Mouse (Mus musculus) olfactory bulb, adult 2 months (tissue): ENCODE results near the gene Olfr557. TPM values are rescaled to one million over a fixed set of nuclear protein-coding genes. Genes with fewer than 3 reads are reported as not detected.

Experiments used
- H3K27ac ChIP-seq: fragments of 200-500 bp; 2 replicates; pipeline ENCODE4 v1.5.1; 2012; ENCODE audit warnings: low read depth, low read length; ENCODE audit not compliant: insufficient read depth
- H3K4me1 ChIP-seq: fragments of 200-500 bp; 2 replicates; pipeline ENCODE4 v1.6.1; 2012; ENCODE audit warnings: low read length; ENCODE audit not compliant: control insufficient read depth, insufficient read depth
- H3K4me3 ChIP-seq: fragments of 200-500 bp; 2 replicates; pipeline ENCODE4 v1.5.1; 2012; ENCODE audit warnings: mild to moderate bottlenecking, low read depth, low read length, moderate library complexity; ENCODE audit not compliant: insufficient read depth
- CTCF ChIP-seq: fragments of 200-500 bp; IDR thresholded peaks from 2 replicates; pipeline ENCODE4 v1.5.1; 2012; ENCODE audit warnings: low read depth, mild to moderate bottlenecking, low read length, moderate library complexity; ENCODE audit not compliant: insufficient read depth
- POLR2A ChIP-seq: fragments of 200-500 bp; IDR thresholded peaks from 2 replicates; pipeline ENCODE4 v1.6.1; 2012; ENCODE audit warnings: mild to moderate bottlenecking, low read depth, low read length, moderate library complexity; ENCODE audit not compliant: insufficient read depth
- WGBS: fragments of 180-500 bp; shearing (Covaris S2); methylation state at CpG from one replicate; pipeline ENCODE4 v1.1.7; 2018; 5-methylcytosine and 5-hydroxymethylcytosine counted together
- polyA plus RNA-seq: library from polyadenylated mRNA; stranded (reverse); fragments of >200 nt; gene quantifications from 2 replicates; pipeline ENCODE4 v1.2.4, GENCODE M21; 2012; ENCODE audit warnings: low replicate concordance; ENCODE audit not compliant: missing spikeins, insufficient read depth, insufficient read length

The Olfr557 gene
- polyA plus RNA-seq, 1 experiment, result not detected

DNA sequence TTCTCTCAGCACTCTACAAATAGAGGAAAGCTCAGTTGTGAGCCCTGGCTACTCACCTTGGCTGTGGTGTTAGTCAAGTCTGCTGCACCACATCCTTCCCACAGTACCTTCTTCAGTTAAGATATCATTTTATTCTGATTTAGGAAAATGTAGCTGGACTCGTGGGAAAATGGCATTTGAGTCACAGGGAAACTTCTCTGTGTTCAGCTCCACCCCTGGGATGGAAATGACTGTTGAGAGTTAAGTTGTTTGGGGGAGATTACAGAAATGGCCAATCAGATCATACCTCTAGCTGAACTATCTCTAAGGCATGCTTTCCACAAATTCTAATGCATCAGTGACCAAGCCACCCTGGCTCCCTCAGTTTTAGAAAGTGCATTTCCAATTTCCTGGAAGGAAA lies 23.3 kb downstream of the Olfr557 start, which contains the start of gene Olfr33:
Gene Olfr33, minus strand, starts transcription at position 101 of the 400 bp plus-strand sequence.
- Histone ChIP-seq H3K4me3 (no peak within 1 kb of the TSS), H3K4me1 (no peaks in the 10 kb centered on the region), H3K27ac (no peak within 1 kb of the TSS)
- TF ChIP-seq CTCF (no peak), POLR2A (no peak)
- WGBS, result 38% methylated on average over 1 of the region's 1 CpGs

DNA sequence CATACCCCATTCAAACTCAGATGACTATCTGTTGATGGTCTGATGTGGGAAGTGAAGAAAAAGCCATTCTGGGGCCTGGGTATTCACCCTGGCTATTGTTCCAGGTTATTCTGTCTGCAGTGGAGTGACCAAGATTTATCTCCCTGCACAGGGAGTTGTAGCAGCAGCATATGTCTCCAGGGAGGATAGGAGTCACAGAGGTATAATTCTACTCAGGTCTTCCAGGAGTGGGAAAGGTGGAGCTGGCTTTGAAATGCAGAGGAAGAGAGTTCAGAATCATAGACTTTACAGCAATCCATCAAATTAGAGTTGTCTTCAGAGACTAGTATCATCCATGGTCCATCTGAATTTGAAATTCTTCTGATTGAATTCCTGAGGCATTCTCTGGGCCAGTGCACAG lies 31.7 kb downstream of the Olfr557 start, which contains the start of gene Olfr559:
Gene Olfr559, minus strand, starts transcription at position 101 of the 400 bp plus-strand sequence.
- Histone ChIP-seq H3K27ac (no peak within 1 kb of the TSS), H3K4me1 (no peaks in the 10 kb centered on the region), H3K4me3 (no peak within 1 kb of the TSS)
- TF ChIP-seq CTCF (no peak), POLR2A (no peak)

DNA sequence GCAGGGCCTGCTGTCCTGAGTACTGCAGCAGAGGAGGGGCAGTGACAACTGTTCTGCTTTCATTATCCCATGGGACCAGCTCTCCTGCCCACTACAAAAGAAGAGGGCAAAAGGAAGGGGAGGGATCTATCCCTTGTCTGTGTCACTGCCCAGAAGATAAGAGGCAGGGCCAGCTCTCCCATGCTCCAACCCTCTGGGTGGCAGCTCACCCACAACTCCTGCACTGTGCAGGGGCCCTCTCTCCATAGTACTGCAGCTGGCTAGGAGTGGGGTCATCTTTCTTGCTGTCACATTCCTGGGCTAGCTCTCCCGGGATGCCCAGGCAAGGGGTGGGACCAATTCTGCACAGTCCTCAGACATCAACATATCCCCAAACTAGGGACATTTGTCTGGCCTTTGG lies 38.1 kb downstream of the Olfr557 start:
- Histone ChIP-seq H3K27ac (no peak overlapping the region), H3K4me1 (no peaks in the 10 kb centered on the region), H3K4me3 (no peak overlapping the region)
- WGBS, result 77% methylated on average over 1 of the region's 1 CpGs
- no peak for TF ChIP-seq POLR2A
- TF ChIP-seq CTCF, result no peak

DNA sequence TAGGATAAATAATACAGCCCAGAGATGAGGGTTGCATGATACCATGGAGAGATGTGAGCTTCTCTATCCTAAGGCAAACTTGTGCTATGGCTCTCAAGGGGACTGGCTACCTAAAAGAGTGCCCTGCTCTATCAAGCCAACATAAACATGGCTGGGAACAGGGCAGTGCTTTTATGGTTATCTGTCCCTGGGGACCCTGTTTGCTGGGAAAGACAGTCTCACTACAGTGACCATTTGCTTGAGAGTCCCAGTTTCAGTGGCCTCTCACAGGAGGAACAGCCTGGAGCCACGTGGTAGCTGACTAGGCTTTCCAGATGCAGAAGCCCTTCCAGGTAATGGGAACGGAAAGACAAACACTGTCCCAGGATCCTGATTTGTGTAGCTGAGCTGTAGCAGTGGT lies 42.0 kb downstream of the Olfr557 start:
- H3K27ac ChIP-seq, result no peak overlapping the region
- no peaks in the 10 kb centered on the region for H3K4me1 ChIP-seq
- H3K4me3 ChIP-seq, result no peak overlapping the region
- TF ChIP-seq CTCF, result no peak
- no peak for TF ChIP-seq POLR2A
- WGBS, result 68% methylated on average over 2 of the region's 2 CpGs

Other genes starting within 250 kb of the Olfr557 start
- gene Olfr543, start 214.2 kb upstream of the Olfr557 start, polyA plus RNA-seq, result not detected in 2 replicates
- gene Olfr544, start 207.6 kb upstream of the Olfr557 start, polyA plus RNA-seq, result not detected in 2 replicates
- not detected in 2 replicates for gene Olfr545, start 196.3 kb upstream of the Olfr557 start, polyA plus RNA-seq
- not detected in 2 replicates for gene Olfr547, start 161.2 kb upstream of the Olfr557 start, polyA plus RNA-seq
- not detected in 2 replicates for gene Olfr548-ps1, start 155.0 kb upstream of the Olfr557 start, polyA plus RNA-seq
- not detected in 2 replicates for gene Olfr549, start 146.0 kb upstream of the Olfr557 start, polyA plus RNA-seq
- gene Trim21, start 130.4 kb upstream of the Olfr557 start, polyA plus RNA-seq, result not detected in 2 replicates
- gene Olfr550, start 124.5 kb upstream of the Olfr557 start, polyA plus RNA-seq, result not detected in 2 replicates
- not detected in 2 replicates for gene Olfr551, start 104.0 kb upstream of the Olfr557 start, polyA plus RNA-seq
- gene Olfr552, start 98.1 kb upstream of the Olfr557 start, polyA plus RNA-seq, result not detected in 2 replicates
- not detected in 2 replicates for gene Olfr553, start 77.7 kb upstream of the Olfr557 start, polyA plus RNA-seq
- not detected in 2 replicates for gene Olfr554, start 57.5 kb upstream of the Olfr557 start, polyA plus RNA-seq
- gene Olfr555, start 37.1 kb upstream of the Olfr557 start, polyA plus RNA-seq, result not detected in 2 replicates
- not detected in 2 replicates for gene Olfr556, start 31.0 kb upstream of the Olfr557 start, polyA plus RNA-seq
- not detected in 2 replicates for gene Trim68, start 8.6 kb upstream of the Olfr557 start, polyA plus RNA-seq
- gene Olfr558, start 6.3 kb downstream of the Olfr557 start, polyA plus RNA-seq, result not detected in 2 replicates
- not detected in 2 replicates for gene Olfr33, start 23.2 kb downstream of the Olfr557 start, polyA plus RNA-seq
- gene Olfr559, start 31.6 kb downstream of the Olfr557 start, polyA plus RNA-seq, result not detected in 2 replicates
- gene Olfr560, start 63.5 kb downstream of the Olfr557 start, polyA plus RNA-seq, result not detected in 2 replicates
- gene Olfr78, start 63.6 kb downstream of the Olfr557 start, polyA plus RNA-seq, result not detected in 2 replicates
- gene Olfr561, start 75.3 kb downstream of the Olfr557 start, polyA plus RNA-seq, result not detected in 2 replicates
- gene Olfr564, start 107.6 kb downstream of the Olfr557 start, polyA plus RNA-seq, result not detected in 2 replicates
- gene Olfr566, start 162.9 kb downstream of the Olfr557 start, polyA plus RNA-seq, result not detected in 2 replicates
- not detected in 2 replicates for gene Olfr568, start 181.2 kb downstream of the Olfr557 start, polyA plus RNA-seq
- not detected in 2 replicates for gene Olfr569, start 195.0 kb downstream of the Olfr557 start, polyA plus RNA-seq
- not detected in 2 replicates for gene Olfr570, start 198.7 kb downstream of the Olfr557 start, polyA plus RNA-seq
- gene Olfr571, start 221.6 kb downstream of the Olfr557 start, polyA plus RNA-seq, result not detected in 2 replicates
- not detected in 2 replicates for gene Olfr572, start 228.5 kb downstream of the Olfr557 start, polyA plus RNA-seq
- not detected in 2 replicates for gene Olfr573-ps1, start 246.7 kb downstream of the Olfr557 start, polyA plus RNA-seq